8 mouse cellular contexts compared by ENCODE assay signal in the genomic region with DNA sequence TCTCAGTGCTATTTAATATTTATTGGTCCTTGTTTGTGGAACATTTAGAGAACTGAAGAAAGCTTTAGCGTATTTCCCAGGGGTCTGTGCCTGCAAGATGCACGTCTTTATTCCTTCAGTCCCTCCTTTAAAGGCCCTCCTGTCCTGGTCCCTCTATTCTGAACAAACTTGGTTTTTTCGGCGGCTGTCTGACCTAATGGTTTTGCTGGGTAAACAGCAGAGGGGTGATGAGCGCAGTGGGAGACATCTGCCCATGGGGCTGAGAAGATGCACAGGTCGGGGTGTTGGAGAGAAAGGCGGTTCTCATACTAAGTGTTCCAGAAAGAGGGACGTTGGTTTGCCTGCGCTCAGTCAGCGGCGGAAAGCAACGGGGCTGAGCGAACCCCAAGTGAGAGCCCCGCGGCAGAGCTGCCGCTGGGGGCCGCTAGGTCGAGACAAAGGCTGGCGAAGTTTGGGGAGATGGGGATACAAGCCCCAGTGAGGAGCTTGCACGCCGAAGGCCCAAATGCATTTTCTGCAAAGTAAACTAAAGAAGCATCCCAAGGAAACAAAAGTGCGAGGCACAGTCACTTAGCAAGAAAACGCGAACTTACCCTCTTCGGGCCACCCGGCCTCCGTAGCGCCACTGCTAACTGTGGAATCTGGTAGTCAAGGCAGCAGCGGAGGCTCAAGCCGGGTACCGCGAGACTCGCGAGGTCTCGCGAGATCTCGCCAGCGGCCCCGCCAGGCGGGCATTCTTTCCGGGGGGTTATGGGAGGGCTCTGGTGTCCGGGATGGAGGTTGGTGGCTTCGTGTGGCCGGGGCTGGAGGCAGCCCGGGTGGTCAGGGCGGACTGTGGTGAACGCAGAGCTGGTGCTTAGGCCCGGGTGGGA. TPM values are rescaled to one million over a fixed set of nuclear protein-coding genes. Genes with fewer than 3 reads are reported as not detected.
DNase-seq lines count a peak whose midpoint lies in the region; ATAC-seq and TF ChIP-seq lines count a peak whose summit lies in the region.

Gene Stxbp4 (minus strand): TSS at position 645 of the 872 bp plus-strand sequence.
Gene Cox11 (plus strand): TSS at position 734 of the 872 bp plus-strand sequence.

- H3K4me2 ChIP-seq in heart, embryonic 11.5 days: peak within 1 kb of the TSS; percentile 79
- H3K4me2 ChIP-seq in kidney, embryonic 16.5 days (replicated peaks; ENCODE audit: low read depth, low read length): peak within 1 kb of the TSS; percentile 74
- H3K4me2 ChIP-seq in myocyte (ENCODE audit: low read depth): peak within 1 kb of the TSS; percentile 81

- no peaks in the 10 kb centered on the region for H3K9me3 ChIP-seq in erythroblast, embryonic 14.5 days (ENCODE audit: control insufficient read depth, low read length)
- no peaks in the 10 kb centered on the region for H3K9me3 ChIP-seq in heart, embryonic 11.5 days (replicated peaks; ENCODE audit: control insufficient read depth, low read length)
- no peaks in the 10 kb centered on the region for H3K9me3 ChIP-seq in kidney, embryonic 16.5 days (ENCODE audit: low read length)

- peak; percentile 96 for ATAC-seq in heart, embryonic 11.5 days (replicated peaks; ENCODE audit: insufficient number of reproducible peaks, low FRiP score, low TSS enrichment)
- peak; percentile 96 for ATAC-seq in kidney, embryonic 16.5 days (ENCODE audit: low FRiP score, low TSS enrichment)

- H3K27me3 ChIP-seq in C2C12 (ENCODE audit: control insufficient read depth, insufficient read depth, insufficient read length) (no peaks in the 10 kb centered on the region), myocyte (ENCODE audit: control insufficient read depth, insufficient read depth, insufficient read length) (no peaks in the 10 kb centered on the region)
- no peaks in the 10 kb centered on the region for H3K27me3 ChIP-seq in erythroblast, embryonic 14.5 days (ENCODE audit: control insufficient read depth)
- no peaks in the 10 kb centered on the region for H3K27me3 ChIP-seq in heart, embryonic 11.5 days (ENCODE audit: control insufficient read depth, insufficient read depth, low read length)
- H3K27me3 ChIP-seq in kidney, embryonic 16.5 days (ENCODE audit: insufficient read depth, low read length): no peaks in the 10 kb centered on the region
- H3K27me3 ChIP-seq in liver, adult 2 months (ENCODE audit: control insufficient read depth, insufficient read depth, low read length): no peaks in the 10 kb centered on the region
- H3K27me3 ChIP-seq in splenic B cell, adult 2 months (ENCODE audit: control insufficient read depth, insufficient read depth, low read length, poor library complexity, severe bottlenecking): no peaks in the 10 kb centered on the region

- under 1% methylated on average over 48 of the region's 48 CpGs for WGBS in heart, embryonic 11.5 days (ENCODE audit: insufficient replicate concordance)
- under 1% methylated on average over 46 of the region's 48 CpGs for WGBS in kidney, embryonic 16.5 days
- WGBS in liver, adult 2 months: 0% methylated on average over 48 of the region's 48 CpGs

- H3ac ChIP-seq in C2C12 (ENCODE audit: control insufficient read depth, insufficient read length, low read depth): peak within 1 kb of the TSS; percentile 97
- H3ac ChIP-seq in myocyte (ENCODE audit: control insufficient read depth, insufficient read length): peak within 1 kb of the TSS; percentile 93

- peaks cover 46% of the 10 kb centered on the region for H3K79me3 ChIP-seq in C2C12 (ENCODE audit: low read depth)

- TF ChIP-seq CTCF in C2C12 (IDR thresholded peaks at IDR 0.05; ENCODE audit: control insufficient read depth, insufficient read depth, insufficient read length): no peak
- peak; percentile 40 for TF ChIP-seq CTCF in brain, embryonic 14.5 days (IDR thresholded peaks at IDR 0.05; ENCODE audit: borderline replicate concordance, extremely low read depth, insufficient read depth, insufficient read length)
- peak; percentile 47 for TF ChIP-seq CTCF in liver, adult 2 months (IDR thresholded peaks at IDR 0.05; ENCODE audit: low read depth, low read length)

- H3K27ac ChIP-seq in heart, embryonic 11.5 days (ENCODE audit: low read depth, low read length): peak within 1 kb of the TSS; percentile 80
- H3K27ac ChIP-seq in kidney, embryonic 16.5 days (ENCODE audit: low read length): peak within 1 kb of the TSS; percentile 96
- H3K27ac ChIP-seq in liver, adult 2 months (replicated peaks; ENCODE audit: insufficient read depth, low read depth, low read length): peak within 1 kb of the TSS; percentile 77

- peak within 1 kb of the TSS; percentile 92 for H3K9ac ChIP-seq in heart, embryonic 11.5 days (ENCODE audit: low read depth, low read length)
- peak within 1 kb of the TSS; percentile 96 for H3K9ac ChIP-seq in kidney, embryonic 16.5 days (replicated peaks; ENCODE audit: low read length)
- H3K9ac ChIP-seq in liver, adult 2 months (ENCODE audit: low read depth, low read length): peak within 1 kb of the TSS; percentile 87

- H3K4me1 ChIP-seq in erythroblast, embryonic 14.5 days (ENCODE audit: control insufficient read depth): peaks cover 48% of the 10 kb centered on the region
- peaks cover 8% of the 10 kb centered on the region for H3K4me1 ChIP-seq in heart, embryonic 11.5 days (ENCODE audit: control insufficient read depth, insufficient read depth, low read length)
- peaks cover 14% of the 10 kb centered on the region for H3K4me1 ChIP-seq in kidney, embryonic 16.5 days (ENCODE audit: insufficient read depth, low read length)
- peaks cover 6% of the 10 kb centered on the region for H3K4me1 ChIP-seq in liver, adult 2 months (ENCODE audit: control insufficient read depth, insufficient read depth, low read length)

- H3K36me3 ChIP-seq in C2C12 (ENCODE audit: control insufficient read depth, insufficient read depth) (peaks cover 22% of the 10 kb centered on the region), myocyte (ENCODE audit: control insufficient read depth, insufficient read depth) (no peaks in the 10 kb centered on the region)
- H3K36me3 ChIP-seq in erythroblast, embryonic 14.5 days (ENCODE audit: control insufficient read depth): peaks cover 54% of the 10 kb centered on the region
- H3K36me3 ChIP-seq in heart, embryonic 11.5 days (ENCODE audit: control insufficient read depth, insufficient read depth, low read length): no peaks in the 10 kb centered on the region; the same call in 1 of the 2 replicates
- H3K36me3 ChIP-seq in kidney, embryonic 16.5 days (ENCODE audit: insufficient read depth, low read length): 0 out of 2 replicates have a peak, but pooled peaks cover 8% of the 10 kb centered on the region
- peaks cover 2% of the 10 kb centered on the region; the same call in 1 of the 2 replicates for H3K36me3 ChIP-seq in liver, adult 2 months (ENCODE audit: control insufficient read depth, insufficient read depth, low read length)
- no peaks in the 10 kb centered on the region for H3K36me3 ChIP-seq in splenic B cell, adult 2 months (ENCODE audit: control insufficient read depth, insufficient read depth, low read length, poor library complexity, severe bottlenecking)

- H3K79me2 ChIP-seq in C2C12 (ENCODE audit: control insufficient read depth, insufficient read depth): peaks cover 78% of the 10 kb centered on the region
- H3K79me2 ChIP-seq in liver, adult 2 months (ENCODE audit: control insufficient read depth, insufficient read depth, low read length): peaks cover 18% of the 10 kb centered on the region
- peaks cover 32% of the 10 kb centered on the region for H3K79me2 ChIP-seq in myocyte (ENCODE audit: control insufficient read depth, insufficient read depth)

- peak; percentile 83; the same call in 1 of the 2 replicates for TF ChIP-seq POLR2A in brain, embryonic 14.5 days (IDR thresholded peaks at IDR 0.05; ENCODE audit: borderline replicate concordance, extremely low read depth, insufficient read depth, insufficient read length, poor library complexity, severe bottlenecking)
- TF ChIP-seq POLR2A in liver, adult 2 months (IDR thresholded peaks at IDR 0.05; ENCODE audit: extremely low read depth, insufficient read depth, low read length): peak; percentile 86; the same call in 1 of the 2 replicates
- peak; percentile 75 for TF ChIP-seq POLR2A in myocyte (IDR thresholded peaks at IDR 0.05; ENCODE audit: insufficient read length, low read depth)

- DNase-seq in brain, embryonic 14.5 days (ENCODE audit: low read depth): peak; percentile 99
- peak; percentile 88 for DNase-seq in liver, adult 2 months (ENCODE audit: extremely low read depth, low read depth, low spot score)
- DNase-seq in splenic B cell, adult 2 months (ENCODE audit: low read depth, low spot score): peak; percentile 94

- H3K4me3 ChIP-seq in C2C12 (ENCODE audit: insufficient read depth, poor library complexity, severe bottlenecking) (peak within 1 kb of the TSS; percentile 94), myocyte (peak within 1 kb of the TSS; percentile 82)
- H3K4me3 ChIP-seq in erythroblast, embryonic 14.5 days (replicated peaks): peak within 1 kb of the TSS; percentile 100
- peak within 1 kb of the TSS; percentile 99 for H3K4me3 ChIP-seq in heart, embryonic 11.5 days (ENCODE audit: low read depth, low read length)
- peak within 1 kb of the TSS; percentile 95 for H3K4me3 ChIP-seq in kidney, embryonic 16.5 days (ENCODE audit: low read length)
- peak within 1 kb of the TSS; percentile 85 for H3K4me3 ChIP-seq in liver, adult 2 months (ENCODE audit: insufficient read depth, low read depth, low read length)

TF ChIP-seq in C2C12, 6 proteins besides CTCF, POLR2A, EP300 and RAD21 (continues in another document):
- no peak for TF ChIP-seq MYOG (IDR thresholded peaks at IDR 0.05; ENCODE audit: control insufficient read depth, extremely low read depth, insufficient read length)

TF ChIP-seq in myocyte, 11 proteins besides CTCF, POLR2A, EP300 and RAD21 (continues in another document):
- no peak for TF ChIP-seq TCF3 (IDR thresholded peaks at IDR 0.05; ENCODE audit: insufficient read length, low read depth)

RNA-seq across cellular contexts. Expression of gene Stxbp4, which starts in this region (rescaled TPM):
- polyA plus RNA-seq in C2C12 (2012; fragmentation: generic; extraction: Trizol): 3.7 TPM
- 8.4 and 12.3 TPM in 2 replicates for polyA plus RNA-seq in brain, embryonic 14.5 days (2012; rRNA removed)
- polyA plus RNA-seq in erythroblast, embryonic 14.5 days (2012): 0.13 and 0.15 TPM in 2 replicates
- polyA plus RNA-seq in heart, embryonic 11.5 days (2014; fragmentation: Nextera tagmentation; extraction: Ambion mirVana): 19.6 and 21.0 TPM in 2 replicates
- 23.3 and 29.4 TPM in 2 replicates for polyA plus RNA-seq in kidney, embryonic 16.5 days (2015; fragmentation: Nextera tagmentation; extraction: Ambion mirVana)
- total RNA-seq in liver, adult 2 months (2014; rRNA removed): 1.6 and 1.8 TPM in 2 replicates
- polyA plus RNA-seq in liver, adult 2 months (2012; rRNA removed): 0.61 and 0.62 TPM in 2 replicates
- 2.9 TPM for polyA plus RNA-seq in myocyte (2012; fragmentation: generic; extraction: Trizol)

RNA-seq across cellular contexts. Expression of gene Cox11, which starts in this region (rescaled TPM):
- polyA plus RNA-seq in C2C12 (2012; fragmentation: generic; extraction: Trizol): 11.5 TPM
- 30.7 and 32.7 TPM in 2 replicates for polyA plus RNA-seq in brain, embryonic 14.5 days (2012; rRNA removed)
- polyA plus RNA-seq in erythroblast, embryonic 14.5 days (2012): 3.3 and 3.7 TPM in 2 replicates
- 27.7 and 28.5 TPM in 2 replicates for polyA plus RNA-seq in heart, embryonic 11.5 days (2014; fragmentation: Nextera tagmentation; extraction: Ambion mirVana)
- polyA plus RNA-seq in kidney, embryonic 16.5 days (2015; fragmentation: Nextera tagmentation; extraction: Ambion mirVana): 36.6 and 37.9 TPM in 2 replicates
- 10.6 and 11.5 TPM in 2 replicates for total RNA-seq in liver, adult 2 months (2014; rRNA removed)
- 15.7 and 16.6 TPM in 2 replicates for polyA plus RNA-seq in liver, adult 2 months (2012; rRNA removed)
- polyA plus RNA-seq in myocyte (2012; fragmentation: generic; extraction: Trizol): 12.4 TPM

Comparison
In these comparisons a context has a peak if more than half of its experiments do, and no peak if none do; other contexts are left out.
1. Peak in every context shown above with its lines: DNase-seq, ATAC-seq, H3K4me3 ChIP-seq and H3K27ac ChIP-seq.